Mouse (Mus musculus) E14TG2a.4 (cell line): ENCODE measurements around the gene Helz.
A peak's percentile ranks its signal among the peaks of the same experiment; 100 is the strongest.

ENCODE experiments used
- H3K27me3 ChIP-seq: 2 replicates; pipeline ENCODE4 v1.6.1; 2014; ENCODE audit warnings: low read length, control low read depth; ENCODE audit not compliant: insufficient read depth
- H3K36me3 ChIP-seq: 2 replicates; pipeline ENCODE4 v1.6.1; 2014; ENCODE audit warnings: low read length, control low read depth; ENCODE audit not compliant: insufficient read depth
- H3K4me1 ChIP-seq: replicated peaks from 2 replicates; pipeline ENCODE4 v1.6.1; 2014; ENCODE audit warnings: low read depth, low read length, control low read depth
- H3K4me3 ChIP-seq: replicated peaks from 2 replicates; pipeline ENCODE4 v1.5.1; 2014; ENCODE audit warnings: mild to moderate bottlenecking, low read length
- H3K9me3 ChIP-seq: 2 replicates; pipeline ENCODE4 v1.6.1; 2014; ENCODE audit warnings: low read length, control low read depth
- CTCF ChIP-seq: conservative IDR thresholded peaks from 2 replicates; pipeline ENCODE4 v1.5.1; 2014; ENCODE audit warnings: low read length
- NANOG ChIP-seq: IDR thresholded peaks from 2 replicates; pipeline ENCODE4 v1.6.1; 2014; ENCODE audit warnings: borderline replicate concordance, low read length, mixed read lengths
- POU5F1 ChIP-seq: IDR thresholded peaks from 2 replicates; pipeline ENCODE4 v1.6.1; 2014; ENCODE audit warnings: low read length, borderline replicate concordance

The Helz gene

GRCm38 (mm10) chr11:107516387-107516786 is 31.3 kb upstream of the Helz start:
- Histone ChIP-seq H3K4me3 (no peak overlapping the region), H3K9me3 (no peaks in the 10 kb centered on the region), H3K36me3 (no peaks in the 10 kb centered on the region), H3K4me1 (peaks cover 52% of the 10 kb centered on the region), H3K27me3 (no peaks in the 10 kb centered on the region)
- no peak for TF ChIP-seq POU5F1
- TF ChIP-seq CTCF: no peak
- no peak for TF ChIP-seq NANOG

- Histone ChIP-seq H3K27me3 (no peaks in the 10 kb centered on the region), H3K36me3 (no peaks in the 10 kb centered on the region), H3K9me3 (no peaks in the 10 kb centered on the region), H3K4me3 (no peak overlapping the region), H3K4me1 (peaks cover 37% of the 10 kb centered on the region)
- TF ChIP-seq POU5F1 (no peak), CTCF (no peak), NANOG (no peak)
Observed at GRCm38 (mm10) chr11:107518645-107519429, 28.9 kb upstream of the Helz start.

GRCm38 (mm10) chr11:107521153-107521552 is 26.6 kb upstream of the Helz start:
- Histone ChIP-seq H3K27me3 (no peaks in the 10 kb centered on the region), H3K4me3 (no peak overlapping the region), H3K4me1 (peaks cover 57% of the 10 kb centered on the region), H3K9me3 (no peaks in the 10 kb centered on the region), H3K36me3 (no peaks in the 10 kb centered on the region)
- TF ChIP-seq NANOG (no peak), CTCF (no peak), POU5F1 (no peak)

- TF ChIP-seq POU5F1 (no peak), CTCF (no peak), NANOG (no peak)
- Histone ChIP-seq H3K4me1 (peaks cover 66% of the 10 kb centered on the region), H3K9me3 (no peaks in the 10 kb centered on the region), H3K36me3 (no peaks in the 10 kb centered on the region), H3K27me3 (no peaks in the 10 kb centered on the region), H3K4me3 (no peak overlapping the region)
Observed at GRCm38 (mm10) chr11:107524966-107525365, 22.8 kb upstream of the Helz start.

GRCm38 (mm10) chr11:107527632-107528031 is 20.1 kb upstream of the Helz start:
- Histone ChIP-seq H3K4me1 (peaks cover 81% of the 10 kb centered on the region), H3K9me3 (no peaks in the 10 kb centered on the region), H3K27me3 (no peaks in the 10 kb centered on the region), H3K4me3 (no peak overlapping the region), H3K36me3 (no peaks in the 10 kb centered on the region)
- TF ChIP-seq CTCF: no peak
- no peak for TF ChIP-seq POU5F1
- no peak for TF ChIP-seq NANOG

- H3K36me3 ChIP-seq: no peaks in the 10 kb centered on the region
- TF ChIP-seq CTCF (no peak), NANOG (no peak)
- H3K4me3 ChIP-seq: no peak overlapping the region; the same call in 1 of the 2 replicates
- H3K9me3 ChIP-seq: no peaks in the 10 kb centered on the region
- peaks cover 90% of the 10 kb centered on the region for H3K4me1 ChIP-seq
- no peaks in the 10 kb centered on the region for H3K27me3 ChIP-seq
Observed at GRCm38 (mm10) chr11:107529320-107529719, 18.4 kb upstream of the Helz start.

GRCm38 (mm10) chr11:107531445-107531844 is 16.3 kb upstream of the Helz start:
- Histone ChIP-seq H3K4me3 (peak overlapping the region; percentile 41; the same call in 1 of the 2 replicates), H3K9me3 (no peaks in the 10 kb centered on the region)

GRCm38 (mm10) chr11:107532271-107532670 is 15.5 kb upstream of the Helz start:
- no peak for TF ChIP-seq CTCF
- TF ChIP-seq NANOG: no peak
- no peak for TF ChIP-seq POU5F1
- Histone ChIP-seq H3K36me3 (no peaks in the 10 kb centered on the region), H3K9me3 (no peaks in the 10 kb centered on the region), H3K27me3 (no peaks in the 10 kb centered on the region), H3K4me3 (no peak overlapping the region), H3K4me1 (peaks cover 84% of the 10 kb centered on the region)

More at GRCm38 (mm10) chr11:107531445-107531844, 16.3 kb upstream of the Helz start:
- TF ChIP-seq NANOG (peak; percentile 49; the same call in 1 of the 2 replicates), CTCF (no peak)
- Histone ChIP-seq H3K36me3 (no peaks in the 10 kb centered on the region), H3K4me1 (peaks cover 89% of the 10 kb centered on the region), H3K27me3 (no peaks in the 10 kb centered on the region)

GRCm38 (mm10) chr11:107538994-107539393 is 8.7 kb upstream of the Helz start:
- no peaks in the 10 kb centered on the region for H3K9me3 ChIP-seq
- H3K36me3 ChIP-seq: no peaks in the 10 kb centered on the region
- TF ChIP-seq POU5F1: no peak
- peak; percentile 19; the same call in 1 of the 2 replicates for TF ChIP-seq NANOG
- peaks cover 67% of the 10 kb centered on the region for H3K4me1 ChIP-seq
- no peak overlapping the region for H3K4me3 ChIP-seq
- H3K27me3 ChIP-seq: no peaks in the 10 kb centered on the region
